Mouse (Mus musculus): ENCODE measurements at regions not wholly inside any gene's neighbourhood (a gene's known extent, or its start where the extent isn't known, plus 50 kb on each side); places are given as distances from the start of the nearest gene placed in this dataset.

GRCm38 (mm10) chr11:111333021-111333420, 267.1 kb downstream of the Kcnj2 start:
- Histone ChIP-seq H3K4me3 (ENCODE audit: control insufficient read depth in 1 of 2, insufficient read depth in 1 of 2, low read depth in 2 of 2, low read length in 2 of 2) (no peak overlapping the region), H3K9me3 (replicated peaks; ENCODE audit: insufficient read depth, low read length) (no peaks in the 10 kb centered on the region), H3K4me1 (ENCODE audit: control insufficient read depth in 1 of 2, insufficient read depth in 2 of 2, low read length in 2 of 2) (no peaks in the 10 kb centered on the region), H3K27me3 (ENCODE audit: control insufficient read depth in 1 of 2, insufficient read depth in 2 of 2, low read length in 2 of 2) (no peaks in the 10 kb centered on the region), H3K36me3 (ENCODE audit: control insufficient read depth in 1 of 2, insufficient read depth in 2 of 2, low read length in 2 of 2) (no peaks in the 10 kb centered on the region), H3K79me2 (ENCODE audit: control insufficient read depth, insufficient read depth, low read length, poor library complexity) (no peaks in the 10 kb centered on the region), H3K9ac (ENCODE audit: control insufficient read depth, low read depth, low read length, poor library complexity, severe bottlenecking) (no peak overlapping the region), H3K27ac (ENCODE audit: control insufficient read depth, low read depth, low read length) (no peak overlapping the region)
- no peak for DNase-seq (ENCODE audit: low read depth, low spot score)
- TF ChIP-seq SMC3 (IDR thresholded peaks at IDR 0.05; ENCODE audit: low read depth, low read length) (no peak), GABPA (IDR thresholded peaks at IDR 0.05; ENCODE audit: low read depth, low read length) (no peak), ZNF384 (IDR thresholded peaks at IDR 0.05; ENCODE audit: low read depth, low read length) (no peak), MXI1 (IDR thresholded peaks at IDR 0.05; ENCODE audit: low read depth, low read length) (no peak)

DNA sequence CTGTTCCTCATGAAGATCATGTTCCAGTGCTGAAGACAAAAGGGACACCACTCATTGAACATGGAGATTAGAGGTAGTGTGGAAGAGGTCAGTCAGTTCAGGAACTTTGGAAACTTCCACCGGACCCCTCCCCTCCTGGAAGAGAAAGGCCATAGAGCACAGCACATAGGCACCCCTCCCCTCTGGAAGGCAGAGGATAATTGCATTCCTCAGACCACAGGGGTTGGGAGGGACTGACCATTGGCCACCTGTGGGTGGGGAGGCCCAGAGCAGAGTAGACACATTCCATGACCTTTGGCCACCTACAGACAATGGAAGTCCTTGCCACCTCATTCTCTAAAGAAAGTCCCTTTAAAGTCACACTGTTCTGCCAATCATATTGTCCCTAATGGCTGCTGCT, 281.6 kb downstream of the Kcnj2 start:
- no peaks in the 10 kb centered on the region for H3K4me1 ChIP-seq (ENCODE audit: control insufficient read depth in 1 of 2, insufficient read depth in 2 of 2, low read length in 2 of 2)
- no peak overlapping the region for H3K4me3 ChIP-seq (ENCODE audit: control insufficient read depth in 1 of 2, insufficient read depth in 1 of 2, low read depth in 2 of 2, low read length in 2 of 2)
- no peak overlapping the region for H3K9ac ChIP-seq (ENCODE audit: control insufficient read depth, low read depth, low read length, poor library complexity, severe bottlenecking)
- no peak overlapping the region for H3K27ac ChIP-seq (ENCODE audit: control insufficient read depth, low read depth, low read length)
- no peaks in the 10 kb centered on the region for H3K9me3 ChIP-seq (replicated peaks; ENCODE audit: insufficient read depth, low read length)
- no peaks in the 10 kb centered on the region for H3K79me2 ChIP-seq (ENCODE audit: control insufficient read depth, insufficient read depth, low read length, poor library complexity)
- no peaks in the 10 kb centered on the region for H3K27me3 ChIP-seq (ENCODE audit: control insufficient read depth in 1 of 2, insufficient read depth in 2 of 2, low read length in 2 of 2)
- no peaks in the 10 kb centered on the region for H3K36me3 ChIP-seq (ENCODE audit: control insufficient read depth in 1 of 2, insufficient read depth in 2 of 2, low read length in 2 of 2)
- DNase-seq (ENCODE audit: low read depth, low spot score) = no peak
- TF ChIP-seq MYB (IDR thresholded peaks at IDR 0.05; ENCODE audit: low read depth, low read length) = no peak
- no peak for TF ChIP-seq ZNF384 (IDR thresholded peaks at IDR 0.05; ENCODE audit: low read depth, low read length)
- no peak for TF ChIP-seq MAZ (IDR thresholded peaks at IDR 0.05; ENCODE audit: low read depth, low read length)
- TF ChIP-seq SMC3 (IDR thresholded peaks at IDR 0.05; ENCODE audit: low read depth, low read length) = no peak
- no peak for TF ChIP-seq E2F4 (IDR thresholded peaks at IDR 0.05; ENCODE audit: borderline replicate concordance, low read depth, low read length)
- no peak for TF ChIP-seq USF2 (IDR thresholded peaks at IDR 0.05; ENCODE audit: borderline replicate concordance in 1 of 2, insufficient read depth in 1 of 2, low read depth in 1 of 2, low read length in 2 of 2)
- no peak for TF ChIP-seq MAX (IDR thresholded peaks at IDR 0.05; ENCODE audit: low read length)
- no peak for TF ChIP-seq ELF1 (IDR thresholded peaks at IDR 0.05; ENCODE audit: low read depth, low read length)

- H3K9me3 ChIP-seq (replicated peaks; ENCODE audit: insufficient read depth, low read length) = no peaks in the 10 kb centered on the region
- H3K79me2 ChIP-seq (ENCODE audit: control insufficient read depth, insufficient read depth, low read length, poor library complexity) = no peaks in the 10 kb centered on the region
- no peaks in the 10 kb centered on the region for H3K36me3 ChIP-seq (ENCODE audit: control insufficient read depth in 1 of 2, insufficient read depth in 2 of 2, low read length in 2 of 2)
- no peaks in the 10 kb centered on the region for H3K4me1 ChIP-seq (ENCODE audit: control insufficient read depth in 1 of 2, insufficient read depth in 2 of 2, low read length in 2 of 2)
- H3K9ac ChIP-seq (ENCODE audit: control insufficient read depth, low read depth, low read length, poor library complexity, severe bottlenecking) = no peak overlapping the region
- H3K4me3 ChIP-seq (ENCODE audit: control insufficient read depth in 1 of 2, insufficient read depth in 1 of 2, low read depth in 2 of 2, low read length in 2 of 2) = no peak overlapping the region
- TF ChIP-seq SIN3A (IDR thresholded peaks at IDR 0.05; ENCODE audit: low read length) (no peak), CTCF (IDR thresholded peaks at IDR 0.05 in 2 of 3, conservative IDR thresholded peaks at IDR 0.05 in 1 of 3; ENCODE audit: control insufficient read depth in 1 of 3, insufficient read depth in 1 of 3, low read depth in 2 of 3, low read length in 3 of 3, poor library complexity in 1 of 3, severe bottlenecking in 1 of 3) (no peak), ZKSCAN1 (IDR thresholded peaks at IDR 0.05; ENCODE audit: low read depth, low read length) (no peak), MYB (IDR thresholded peaks at IDR 0.05; ENCODE audit: low read depth, low read length) (no peak), RCOR1 (IDR thresholded peaks at IDR 0.05; ENCODE audit: low read depth, low read length) (no peak), NELFE (IDR thresholded peaks at IDR 0.05; ENCODE audit: low read depth, low read length) (no peak), SMC3 (IDR thresholded peaks at IDR 0.05; ENCODE audit: low read depth, low read length) (no peak), ZC3H11A (IDR thresholded peaks at IDR 0.05; ENCODE audit: low read depth, low read length) (no peak), MAZ (IDR thresholded peaks at IDR 0.05; ENCODE audit: low read depth, low read length) (no peak), KAT2A (conservative IDR thresholded peaks at IDR 0.05; ENCODE audit: low read depth, low read length) (no peak), MAFK (IDR thresholded peaks at IDR 0.05; ENCODE audit: borderline replicate concordance, low read depth, low read length) (no peak), POLR2AphosphoS5 (IDR thresholded peaks at IDR 0.05; ENCODE audit: borderline replicate concordance, low read depth, low read length) (no peak), UBTF (IDR thresholded peaks at IDR 0.05; ENCODE audit: borderline replicate concordance, insufficient read depth, low read depth, low read length) (no peak), CHD1 (IDR thresholded peaks at IDR 0.05; ENCODE audit: low read depth, low read length) (no peak), ETS1 (IDR thresholded peaks at IDR 0.05; ENCODE audit: low read depth, low read length) (no peak), NRF1 (IDR thresholded peaks at IDR 0.05; ENCODE audit: insufficient read depth, low read depth, low read length, poor library complexity, severe bottlenecking) (no peak), RAD21 (IDR thresholded peaks at IDR 0.05; ENCODE audit: low read depth, low read length) (no peak), POLR2A (IDR thresholded peaks at IDR 0.05; ENCODE audit: control insufficient read depth in 1 of 2, insufficient read depth in 1 of 2, low read depth in 1 of 2, low read length in 2 of 2, poor library complexity in 1 of 2) (no peak)
- no peaks in the 10 kb centered on the region for H3K27me3 ChIP-seq (ENCODE audit: control insufficient read depth in 1 of 2, insufficient read depth in 2 of 2, low read length in 2 of 2)
- no peak overlapping the region for H3K27ac ChIP-seq (ENCODE audit: control insufficient read depth, low read depth, low read length)
- DNase-seq (ENCODE audit: low read depth, low spot score) = no peak
Measured at GRCm38 (mm10) chr11:111350028-111350427, 284.1 kb downstream of the Kcnj2 start.
